Mouse (Mus musculus) lung, adult 2 months (tissue): ENCODE measurements around the gene Onecut1.

Source experiments
- CTCF ChIP-seq: fragments of 200-500 bp; IDR thresholded peaks from 2 replicates; pipeline ENCODE4 v1.5.1; 2011; ENCODE audit warnings: mild to moderate bottlenecking, low read length, control low read depth; ENCODE audit not compliant: insufficient read depth
- POLR2A ChIP-seq: fragments of 200-500 bp; IDR thresholded peaks from 2 replicates; pipeline ENCODE4 v1.6.1; 2011; ENCODE audit warnings: low read depth, mild to moderate bottlenecking, control low read depth, low read length, borderline replicate concordance; ENCODE audit errors: extremely low read depth

DNA sequence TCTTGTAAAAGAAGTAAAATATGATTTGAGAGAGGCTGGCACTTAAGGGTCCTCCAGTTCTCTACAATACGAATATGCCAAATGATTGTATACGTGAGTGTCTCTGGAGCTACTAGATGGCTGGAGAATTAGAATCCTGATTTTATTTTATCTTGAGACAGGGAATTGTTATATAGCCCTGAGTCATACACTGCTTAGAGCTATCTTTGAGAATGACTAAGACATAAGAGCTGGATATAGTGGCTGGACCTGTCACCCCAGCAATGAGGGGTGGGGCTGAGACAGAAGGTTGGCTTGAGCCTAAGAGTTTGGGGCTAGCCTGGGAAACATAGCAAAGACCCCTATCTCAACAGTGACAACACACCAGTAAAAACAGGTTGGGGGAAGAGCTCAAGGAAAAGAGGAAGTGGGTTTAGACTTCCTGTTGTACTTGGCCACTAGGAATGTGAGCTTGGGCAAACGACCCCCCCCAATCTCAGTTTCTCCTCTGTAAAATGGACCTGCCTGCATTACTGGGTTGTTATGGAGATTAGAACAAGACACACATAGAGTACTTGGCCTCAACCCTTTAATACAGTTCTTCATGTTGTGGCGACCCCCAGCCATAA lies 35.8 kb downstream of the Onecut1 start:
- TF ChIP-seq CTCF: no peak
- TF ChIP-seq POLR2A: no peak
